Comparison of ENCODE assay signal across 17 mouse cellular contexts in genomic region chr12:45614509-45615150, GRCm38 (mm10).
DNase-seq lines count a peak whose midpoint lies in the region; ATAC-seq and TF ChIP-seq lines count a peak whose summit lies in the region.
"Had no signal": no experiment of that assay in that cellular context is flagged by ENCODE, and none has a peak within 500 bp of the region (broad histone marks: within the 10 kb centered on the region; RNA-seq: fewer than 3 reads in every experiment).

No protein-coding gene starts in this region.

- H3K36me3 ChIP-seq in forebrain, embryonic 12.5 days (replicated peaks), result no peaks in the 10 kb centered on the region
- no peaks in the 10 kb centered on the region for H3K36me3 ChIP-seq in forebrain, postnatal 0 days (ENCODE audit: insufficient read depth)
- H3K36me3 ChIP-seq in midbrain, embryonic 11.5 days (ENCODE audit: control insufficient read depth, insufficient read depth, low read length), result no peaks in the 10 kb centered on the region
- H3K36me3 ChIP-seq in midbrain, embryonic 16.5 days (ENCODE audit: control insufficient read depth, insufficient read depth, low read length), result no peaks in the 10 kb centered on the region
- H3K36me3 ChIP-seq: limb, embryonic 13.5 days; liver, embryonic 15.5 days; neural tube, embryonic 12.5 days had no signal

- H3K4me2 ChIP-seq in forebrain, embryonic 12.5 days, result no peak overlapping the region
- no peak overlapping the region for H3K4me2 ChIP-seq in forebrain, postnatal 0 days (ENCODE audit: low read depth)
- no peak overlapping the region for H3K4me2 ChIP-seq in midbrain, embryonic 11.5 days
- H3K4me2 ChIP-seq in midbrain, embryonic 16.5 days (ENCODE audit: low read length), result no peak overlapping the region
- H3K4me2 ChIP-seq: hindbrain, embryonic 14.5 days; limb, embryonic 13.5 days; liver, embryonic 15.5 days; neural tube, embryonic 12.5 days had no signal

- H3K4me3 ChIP-seq in forebrain, embryonic 12.5 days (replicated peaks), result no peak overlapping the region
- no peak overlapping the region for H3K4me3 ChIP-seq in forebrain, postnatal 0 days (ENCODE audit: low read depth, low read length)
- H3K4me3 ChIP-seq in midbrain, embryonic 11.5 days (ENCODE audit: low read depth, low read length), result no peak overlapping the region
- no peak overlapping the region for H3K4me3 ChIP-seq in midbrain, embryonic 16.5 days (ENCODE audit: low read depth, low read length)
- H3K4me3 ChIP-seq: erythroblast, embryonic 14.5 days; limb, embryonic 13.5 days; liver, embryonic 15.5 days; neural tube, embryonic 12.5 days had no signal

- H3K27me3 ChIP-seq in forebrain, embryonic 12.5 days, result peaks cover 8% of the 10 kb centered on the region
- H3K27me3 ChIP-seq in forebrain, postnatal 0 days (ENCODE audit: insufficient read depth, low read length), result no peaks in the 10 kb centered on the region
- H3K27me3 ChIP-seq in midbrain, embryonic 11.5 days (ENCODE audit: control insufficient read depth, insufficient read depth, low read length), result no peaks in the 10 kb centered on the region
- no peaks in the 10 kb centered on the region for H3K27me3 ChIP-seq in midbrain, embryonic 16.5 days (ENCODE audit: control insufficient read depth, insufficient read depth, low read depth, low read length)
- H3K27me3 ChIP-seq: limb, embryonic 13.5 days; liver, embryonic 15.5 days; neural tube, embryonic 12.5 days had no signal

- peak; percentile 49; the same call in 1 of the 2 replicates for ATAC-seq in forebrain, embryonic 12.5 days (ENCODE audit: low FRiP score)
- ATAC-seq in forebrain, postnatal 0 days, result no peak
- peak; percentile 57 for ATAC-seq in midbrain, embryonic 11.5 days (ENCODE audit: low FRiP score)
- ATAC-seq in midbrain, embryonic 16.5 days, result no peak
- ATAC-seq: intestine, postnatal 0 days had no signal

- peaks cover 8% of the 10 kb centered on the region for H3K4me1 ChIP-seq in forebrain, embryonic 12.5 days
- no peaks in the 10 kb centered on the region for H3K4me1 ChIP-seq in forebrain, postnatal 0 days (ENCODE audit: insufficient read depth)
- H3K4me1 ChIP-seq in midbrain, embryonic 11.5 days (ENCODE audit: control insufficient read depth, insufficient read depth, low read length), result peaks cover 6% of the 10 kb centered on the region; the same call in 1 of the 2 replicates
- H3K4me1 ChIP-seq in midbrain, embryonic 16.5 days (ENCODE audit: control insufficient read depth, insufficient read depth, low read length), result no peaks in the 10 kb centered on the region
- H3K4me1 ChIP-seq: limb, embryonic 13.5 days; liver, embryonic 15.5 days had no signal

- no peak for DNase-seq in forebrain, postnatal 0 days
- no peak for DNase-seq in midbrain, embryonic 11.5 days (ENCODE audit: low spot score, missing footprints)
- peak; percentile 28 for DNase-seq in embryo, embryonic 10 days (ENCODE audit: low spot score)
- peak; percentile 47 for DNase-seq in mesoderm, embryonic 11.5 days (ENCODE audit: low read depth, low spot score)
- DNase-seq in c-Kit-positive CD71-positive TER-119-positive erythroid progenitor cells, embryonic 14.5 days (ENCODE audit: low spot score), result no peak
- no peak for DNase-seq in heart, postnatal 4 days
- DNase-seq: adrenal gland, postnatal 10 days; lung, postnatal 14 days; right cerebral cortex, postnatal 4 days had no signal

- no peak overlapping the region for H3K27ac ChIP-seq in forebrain, embryonic 12.5 days
- no peak overlapping the region for H3K27ac ChIP-seq in forebrain, postnatal 0 days (ENCODE audit: low read depth, low read length)
- no peak overlapping the region for H3K27ac ChIP-seq in midbrain, embryonic 11.5 days (ENCODE audit: low read depth, low read length)
- H3K27ac ChIP-seq in midbrain, embryonic 16.5 days (ENCODE audit: low read length), result no peak overlapping the region
- H3K27ac ChIP-seq: hindbrain, embryonic 14.5 days; limb, embryonic 13.5 days; liver, embryonic 15.5 days; neural tube, embryonic 12.5 days had no signal

- no peaks in the 10 kb centered on the region for H3K9me3 ChIP-seq in forebrain, embryonic 12.5 days
- H3K9me3 ChIP-seq in forebrain, postnatal 0 days (ENCODE audit: low read length), result no peaks in the 10 kb centered on the region
- no peaks in the 10 kb centered on the region for H3K9me3 ChIP-seq in midbrain, embryonic 11.5 days (ENCODE audit: control insufficient read depth, low read length)
- H3K9me3 ChIP-seq in midbrain, embryonic 16.5 days (replicated peaks; ENCODE audit: control insufficient read depth, low read length, poor library complexity, severe bottlenecking), result no peaks in the 10 kb centered on the region
- H3K9me3 ChIP-seq: limb, embryonic 13.5 days; liver, embryonic 15.5 days; neural tube, embryonic 12.5 days had no signal

- WGBS in forebrain, embryonic 12.5 days, result 8% methylated on average over 1 of the region's 1 CpGs
- WGBS in forebrain, postnatal 0 days, result 2% methylated on average over 1 of the region's 1 CpGs
- WGBS in midbrain, embryonic 11.5 days, result 27% methylated on average over 1 of the region's 1 CpGs
- WGBS in midbrain, embryonic 16.5 days, result 3% methylated on average over 1 of the region's 1 CpGs

- no peak overlapping the region for H3K9ac ChIP-seq in forebrain, embryonic 12.5 days
- H3K9ac ChIP-seq in forebrain, postnatal 0 days, result no peak overlapping the region
- H3K9ac ChIP-seq in midbrain, embryonic 11.5 days (ENCODE audit: low read length), result no peak overlapping the region
- no peak overlapping the region for H3K9ac ChIP-seq in midbrain, embryonic 16.5 days (ENCODE audit: low read depth, low read length)
- H3K9ac ChIP-seq: hindbrain, embryonic 14.5 days; limb, embryonic 13.5 days; liver, embryonic 15.5 days; neural tube, embryonic 12.5 days had no signal

- TF ChIP-seq CTCF in forebrain, postnatal 0 days (IDR thresholded peaks at IDR 0.05; ENCODE audit: low read depth), result no peak

Comparison
In these comparisons a context has a peak if more than half of its experiments do, and no peak if none do; other contexts are left out.
1. ATAC-seq: peak in forebrain, embryonic 12.5 days (single experiment) and midbrain, embryonic 11.5 days (single experiment); none in forebrain, postnatal 0 days (single experiment) and midbrain, embryonic 16.5 days (single experiment).
2. DNase-seq: peak in embryo, embryonic 10 days (single experiment) and mesoderm, embryonic 11.5 days (single experiment); none in forebrain, postnatal 0 days (single experiment), midbrain, embryonic 11.5 days (single experiment), c-Kit-positive CD71-positive TER-119-positive erythroid progenitor cells, embryonic 14.5 days (single experiment) and heart, postnatal 4 days (single experiment).